In the genomic region with DNA sequence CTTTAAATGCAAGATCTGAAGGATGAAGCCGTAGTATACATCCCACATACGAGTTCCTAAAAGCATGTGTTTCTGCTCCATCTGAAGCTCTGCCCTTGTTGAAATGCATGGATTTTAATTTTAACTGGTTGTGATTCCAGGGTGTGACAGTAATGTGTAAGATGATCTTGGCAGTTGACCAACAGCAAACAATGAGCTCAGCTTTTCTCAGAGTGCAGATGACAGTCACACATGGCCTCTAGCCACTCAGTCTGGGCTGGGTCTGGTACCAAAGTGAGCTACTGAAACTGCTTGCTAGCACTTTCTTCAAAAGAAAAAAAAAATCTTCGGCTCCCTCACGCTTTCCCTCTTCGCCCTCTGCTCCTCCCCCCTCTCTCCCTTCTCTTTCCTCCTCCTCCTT, we compare ENCODE assay signal across 15 mouse cellular contexts.
A peak's percentile ranks its signal among the peaks of the same experiment; 100 is the strongest.
DNase-seq lines count a peak whose midpoint lies in the region; ATAC-seq lines count a peak whose summit lies in the region.
"Had no signal": no experiment of that assay in that cellular context is flagged by ENCODE, and none has a peak within 500 bp of the region (broad histone marks: within the 10 kb centered on the region; RNA-seq: fewer than 3 reads in every experiment).

No protein-coding gene starts in this region.

- no peak overlapping the region for H3K9ac ChIP-seq in forebrain, embryonic 16.5 days (replicated peaks; ENCODE audit: low read depth, low read length)
- H3K9ac ChIP-seq in forebrain, embryonic 13.5 days, result no peak overlapping the region
- H3K9ac ChIP-seq: hindbrain, embryonic 15.5 days; limb, embryonic 13.5 days had no signal

- H3K9me3 ChIP-seq in forebrain, embryonic 16.5 days (ENCODE audit: control insufficient read depth, low read length), result no peaks in the 10 kb centered on the region
- no peaks in the 10 kb centered on the region for H3K9me3 ChIP-seq in forebrain, embryonic 13.5 days (replicated peaks)
- H3K9me3 ChIP-seq: hindbrain, embryonic 15.5 days; limb, embryonic 13.5 days had no signal

- WGBS in forebrain, embryonic 16.5 days, result 52% methylated on average over 5 of the region's 5 CpGs
- WGBS in forebrain, embryonic 13.5 days, result 69% methylated on average over 5 of the region's 5 CpGs

- H3K4me3 ChIP-seq in forebrain, embryonic 16.5 days (replicated peaks; ENCODE audit: low read length), result no peak overlapping the region
- H3K4me3 ChIP-seq in forebrain, embryonic 13.5 days, result no peak overlapping the region
- H3K4me3 ChIP-seq: hindbrain, embryonic 15.5 days; limb, embryonic 13.5 days had no signal

- peak; percentile 3 for DNase-seq in layer of hippocampus, adult 9-10 months (ENCODE audit: low spot score)
- DNase-seq in layer of hippocampus, adult 9-11 months, result no peak
- peak; percentile 16 for DNase-seq in Muller cell, postnatal 12 days (ENCODE audit: inconsistent ontology term)
- peak; percentile 69 for DNase-seq in cerebellum, adult 9-11 months
- DNase-seq in retina, embryonic 14.5 days (ENCODE audit: low spot score), result no peak
- DNase-seq: adrenal gland, postnatal 14 days; kidney, adult 11 months; kidney, postnatal 4 days; midbrain, embryonic 14.5 days; thymus, adult 18-20 months had no signal

- ATAC-seq in forebrain, embryonic 16.5 days, result 0 out of 2 replicates have a peak, but pooled peaks have one; percentile 36
- ATAC-seq in forebrain, embryonic 13.5 days, result no peak
- ATAC-seq: CD4-positive, CD25-positive, alpha-beta regulatory T cell, adult 4 months had no signal

- H3K4me2 ChIP-seq in forebrain, embryonic 16.5 days (ENCODE audit: low read length), result no peak overlapping the region
- H3K4me2 ChIP-seq in forebrain, embryonic 13.5 days, result no peak overlapping the region
- H3K4me2 ChIP-seq: hindbrain, embryonic 15.5 days; limb, embryonic 13.5 days had no signal

- H3K36me3 ChIP-seq in forebrain, embryonic 16.5 days (ENCODE audit: control insufficient read depth, insufficient read depth), result no peaks in the 10 kb centered on the region
- H3K36me3 ChIP-seq in forebrain, embryonic 13.5 days (ENCODE audit: poor library complexity, severe bottlenecking), result no peaks in the 10 kb centered on the region
- H3K36me3 ChIP-seq: hindbrain, embryonic 15.5 days; limb, embryonic 13.5 days had no signal

- peaks cover 4% of the 10 kb centered on the region for H3K4me1 ChIP-seq in forebrain, embryonic 16.5 days (replicated peaks; ENCODE audit: control insufficient read depth, insufficient read depth, low read length)
- H3K4me1 ChIP-seq in forebrain, embryonic 13.5 days, result peaks cover 8% of the 10 kb centered on the region; the same call in 1 of the 2 replicates
- H3K4me1 ChIP-seq: hindbrain, embryonic 15.5 days had no signal

- no peaks in the 10 kb centered on the region for H3K27me3 ChIP-seq in forebrain, embryonic 16.5 days (replicated peaks; ENCODE audit: control insufficient read depth, insufficient read depth, low read length)
- no peaks in the 10 kb centered on the region for H3K27me3 ChIP-seq in forebrain, embryonic 13.5 days
- H3K27me3 ChIP-seq: hindbrain, embryonic 15.5 days had no signal

- H3K27ac ChIP-seq in forebrain, embryonic 16.5 days (ENCODE audit: low read length), result no peak overlapping the region
- H3K27ac ChIP-seq in forebrain, embryonic 13.5 days, result no peak overlapping the region
- H3K27ac ChIP-seq: hindbrain, embryonic 15.5 days; limb, embryonic 13.5 days had no signal

Comparison
In these comparisons a context has a peak if more than half of its experiments do, and no peak if none do; other contexts are left out.
1. DNase-seq: peak in layer of hippocampus, adult 9-10 months (single experiment), Muller cell, postnatal 12 days (single experiment) and cerebellum, adult 9-11 months (single experiment); none in layer of hippocampus, adult 9-11 months (single experiment) and retina, embryonic 14.5 days (single experiment).